Mouse (Mus musculus) R1 (cell line): ENCODE measurements around the gene Pnisr.

ENCODE experiments used
- DNase-seq: peaks from one replicate; pipeline ENCODE4 v3.0.0-alpha.2; 2018; ENCODE audit warnings: low read depth, low spot score

The Pnisr gene

GRCm38 (mm10) chr4:21847481-21848286 lies at the start of gene Pnisr:
TSS of gene Pnisr (plus strand) at chr4:21847583.
- DNase-seq = peak; percentile 99

- no peak for DNase-seq
These were observed 46.4 kb upstream of the Pnisr start for GRCm38 (mm10) chr4:21801013-21801412.

- DNase-seq = no peak
These were observed 45.8 kb upstream of the Pnisr start for GRCm38 (mm10) chr4:21801620-21802019.

GRCm38 (mm10) chr4:21807204-21807603 lies 40.2 kb upstream of the Pnisr start:
- DNase-seq = no peak

GRCm38 (mm10) chr4:21810608-21811007 lies 36.8 kb upstream of the Pnisr start:
- DNase-seq = no peak

GRCm38 (mm10) chr4:21812635-21813034 lies 34.7 kb upstream of the Pnisr start:
- DNase-seq = no peak

- peak; percentile 86 for DNase-seq
These were observed 33.4 kb upstream of the Pnisr start for GRCm38 (mm10) chr4:21814029-21814428.

- DNase-seq = no peak
These were observed 20.8 kb upstream of the Pnisr start for GRCm38 (mm10) chr4:21826616-21827015.

- DNase-seq = peak; percentile 76
These were observed 14.5 kb upstream of the Pnisr start for GRCm38 (mm10) chr4:21832844-21833243.

- peak; percentile 94 for DNase-seq
These were observed 876 bp downstream of the Pnisr start for GRCm38 (mm10) chr4:21848287-21848630.

- DNase-seq = no peak
These were observed 10.1 kb downstream of the Pnisr start for GRCm38 (mm10) chr4:21857481-21857880.

GRCm38 (mm10) chr4:21865226-21865625 lies 17.8 kb downstream of the Pnisr start:
- DNase-seq = no peak

- DNase-seq = no peak
These were observed 31.4 kb downstream of the Pnisr start for GRCm38 (mm10) chr4:21878776-21879175.

- peak; percentile 93 for DNase-seq
These were observed 32.3 kb downstream of the Pnisr start, which contains the start of gene Coq3 for GRCm38 (mm10) chr4:21879565-21880220. TSS of gene Coq3 (plus strand) at chr4:21879673.

- DNase-seq = no peak
These were observed 35.4 kb downstream of the Pnisr start for GRCm38 (mm10) chr4:21882806-21883205.

- no peak for DNase-seq
These were observed 38.4 kb downstream of the Pnisr start for GRCm38 (mm10) chr4:21885831-21886230.
